In the genomic region with DNA sequence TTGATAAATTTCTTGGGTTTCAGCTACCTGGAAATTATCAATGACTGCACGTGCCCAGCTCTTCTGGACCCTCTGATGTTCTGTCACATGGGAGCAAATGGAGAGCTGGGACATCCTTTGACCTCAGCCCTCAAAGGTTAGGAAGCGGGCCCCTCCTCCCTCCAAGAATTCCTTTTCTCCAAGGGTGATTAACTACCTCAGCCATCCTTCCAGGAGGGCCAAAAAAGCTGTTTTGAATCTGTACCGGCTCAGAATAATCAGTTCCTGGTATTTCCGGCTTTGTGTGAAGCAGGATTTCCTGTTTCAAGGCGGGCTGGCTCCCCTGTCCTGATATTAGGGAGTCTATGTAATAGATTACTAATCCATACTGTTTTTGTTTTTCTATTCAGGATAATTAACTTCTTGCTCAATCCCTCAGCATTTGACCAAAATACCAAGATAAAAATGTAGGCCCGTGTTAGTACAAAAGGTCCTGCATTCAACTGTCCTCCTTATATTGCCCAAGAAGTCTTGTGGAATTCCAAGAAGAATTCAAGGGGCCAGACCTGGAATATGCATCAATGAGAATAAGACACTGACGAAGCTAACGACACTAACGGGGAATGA, we compare ENCODE assay signal across 11 mouse cellular contexts. TPM values are rescaled to one million over a fixed set of nuclear protein-coding genes. Genes with fewer than 3 reads are reported as not detected.
DNase-seq lines count a peak whose midpoint lies in the region; ATAC-seq lines count a peak whose summit lies in the region.
"Had no signal": no experiment of that assay in that cellular context is flagged by ENCODE, and none has a peak within 500 bp of the region (broad histone marks: within the 10 kb centered on the region; RNA-seq: fewer than 3 reads in every experiment).

No protein-coding gene starts in this region.

- peak overlapping the region; percentile 97 for H3K27ac ChIP-seq in heart, embryonic 13.5 days (replicated peaks)
- H3K27ac ChIP-seq in embryonic facial prominence, embryonic 10.5 days (replicated peaks), result peak overlapping the region; percentile 91

- no peak for DNase-seq in heart, postnatal 14 days
- peak; percentile 86 for DNase-seq in ES-CJ7 (ENCODE audit: low read depth, low spot score)
- peak; percentile 68 for DNase-seq in embryonic facial prominence, embryonic 10.5 days (ENCODE audit: low spot score)
- DNase-seq in kidney, postnatal 10 days, result peak; percentile 36
- DNase-seq in natural killer cell, adult 2 months (ENCODE audit: low spot score in 2 of 2), result no peak
- DNase-seq in ovary, postnatal 10 days (ENCODE audit: low spot score), result no peak
- no peak for DNase-seq in gastrocnemius, postnatal 14 days
- DNase-seq: cerebellum, adult 9-10 months; left cerebral cortex, postnatal 4 days had no signal

- no peak overlapping the region for H3K4me2 ChIP-seq in heart, embryonic 13.5 days

- no peaks in the 10 kb centered on the region for H3K9me3 ChIP-seq in heart, embryonic 13.5 days
- no peaks in the 10 kb centered on the region for H3K9me3 ChIP-seq in embryonic facial prominence, embryonic 10.5 days

- H3K4me1 ChIP-seq in heart, embryonic 13.5 days, result peaks cover 67% of the 10 kb centered on the region
- H3K4me1 ChIP-seq in embryonic facial prominence, embryonic 10.5 days, result peaks cover 92% of the 10 kb centered on the region

- no peaks in the 10 kb centered on the region for H3K27me3 ChIP-seq in heart, embryonic 13.5 days (replicated peaks)
- H3K27me3 ChIP-seq in embryonic facial prominence, embryonic 10.5 days (replicated peaks; ENCODE audit: low read depth, poor library complexity, severe bottlenecking), result no peaks in the 10 kb centered on the region
- H3K27me3 ChIP-seq: CH12.LX had no signal

- no peak overlapping the region for H3K4me3 ChIP-seq in heart, embryonic 13.5 days
- H3K4me3 ChIP-seq in embryonic facial prominence, embryonic 10.5 days, result no peak overlapping the region

- no peak overlapping the region for H3K9ac ChIP-seq in heart, embryonic 13.5 days

- no peak for ATAC-seq in heart, embryonic 13.5 days (ENCODE audit: extremely low read depth, insufficient number of reproducible peaks, low FRiP score, low TSS enrichment)

- no peaks in the 10 kb centered on the region for H3K36me3 ChIP-seq in heart, embryonic 13.5 days
- H3K36me3 ChIP-seq in embryonic facial prominence, embryonic 10.5 days (replicated peaks), result no peaks in the 10 kb centered on the region

- WGBS in heart, embryonic 13.5 days, result 25% methylated on average over 9 of the region's 9 CpGs
- WGBS in embryonic facial prominence, embryonic 10.5 days, result 4% methylated on average over 9 of the region's 9 CpGs

- intact Hi-C loops in heart, postnatal 14 days (cut with DNase I), result no loop called here
- intact Hi-C loops in gastrocnemius, postnatal 14 days (cut with DNase I; ENCODE audit: low total_unique reads), result no loop called here

RNA-seq across cellular contexts. Expression of gene Pim1, which starts 25.0 kb away (rescaled TPM):
- polyA plus RNA-seq in heart, embryonic 13.5 days (2015; fragmentation: Nextera tagmentation; extraction: Ambion mirVana), result 19.3 and 20.0 TPM in 2 replicates
- 10 to 100 TPM; 30.8 to 33.7 TPM for total RNA-seq in heart, postnatal 14 days (2021)
- polyA plus RNA-seq in embryonic facial prominence, embryonic 10.5 days (2016; fragmentation: Nextera tagmentation; extraction: Ambion mirVana), result 31.6 and 33.2 TPM in 2 replicates
- 10 to 100 TPM; 17.6 to 18.2 TPM for total RNA-seq in gastrocnemius, postnatal 14 days (2021)

Comparison
In these comparisons a context has a peak if more than half of its experiments do, and no peak if none do; other contexts are left out.
1. DNase-seq: peak in ES-CJ7 (single experiment), embryonic facial prominence, embryonic 10.5 days (single experiment) and kidney, postnatal 10 days (single experiment); none in heart, postnatal 14 days (0 of 2), natural killer cell, adult 2 months (0 of 2), ovary, postnatal 10 days (single experiment) and gastrocnemius, postnatal 14 days (single experiment).